Mouse (Mus musculus): ENCODE results near the gene Elk4.

Elk4 gene

DNA sequence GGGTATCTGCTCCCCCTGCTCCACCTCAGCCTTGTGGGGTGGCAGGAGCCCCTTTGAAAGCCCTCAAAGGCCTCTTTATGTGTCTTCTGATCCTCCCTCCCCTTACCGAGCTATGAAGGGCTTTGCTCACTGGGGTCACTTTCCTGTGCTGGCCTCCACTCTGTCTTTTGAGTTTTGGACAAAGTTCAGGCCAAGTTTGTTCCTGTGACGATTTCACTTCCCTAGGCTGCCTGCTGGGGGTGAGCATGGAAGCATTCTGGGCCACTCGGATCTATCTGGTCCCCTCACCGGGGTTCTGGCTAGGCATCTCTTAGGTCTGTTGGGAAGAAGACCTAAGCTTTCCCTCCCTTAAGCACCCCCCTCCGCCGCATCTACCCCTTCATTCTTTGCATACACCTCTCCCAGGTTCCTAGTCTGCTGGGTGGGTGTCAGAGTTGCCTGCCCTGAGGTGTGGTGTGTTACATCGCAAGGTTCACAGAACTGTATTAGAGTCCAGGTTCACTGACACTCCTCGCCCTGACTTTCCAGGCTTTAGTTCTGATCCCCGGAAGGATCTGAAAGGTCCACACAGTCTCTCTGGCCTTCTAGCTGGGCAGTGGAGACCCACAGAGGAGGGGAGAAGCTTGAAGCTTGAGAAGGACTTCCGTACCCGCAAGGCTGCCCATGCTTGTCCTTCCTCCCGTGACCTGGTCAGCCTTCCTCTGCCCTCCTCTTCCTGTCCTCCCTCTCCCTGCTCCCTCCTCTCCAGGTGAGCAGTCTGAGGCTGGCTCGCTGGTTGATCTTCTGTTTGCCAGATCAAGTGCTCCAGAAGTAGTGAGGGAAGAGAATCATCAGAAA is 34.7 kb upstream of the Elk4 start:
- TF ChIP-seq GATA4 (IDR thresholded peaks at IDR 0.05; ENCODE audit: insufficient replicate concordance, low read length), result no peak

DNA sequence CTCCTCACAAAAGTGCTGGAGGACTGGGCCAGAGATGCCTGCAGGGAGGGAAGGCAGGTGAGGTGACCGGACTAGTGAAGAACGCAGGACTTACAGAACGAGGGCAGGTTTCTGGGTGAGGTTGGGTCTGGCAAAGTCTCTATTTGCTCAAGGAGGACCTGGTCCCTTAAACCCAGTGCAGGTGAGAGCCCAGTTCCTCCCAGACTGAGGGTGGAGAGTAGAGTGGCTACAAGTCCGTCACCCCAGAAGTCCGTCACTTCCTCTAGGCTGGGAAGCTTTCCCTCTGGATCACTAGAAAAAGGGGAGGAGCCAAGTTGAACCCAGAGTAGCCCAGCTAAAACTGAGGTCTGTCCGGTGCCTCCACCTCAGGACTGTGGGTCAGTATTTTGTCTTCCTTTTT is 33.4 kb upstream of the Elk4 start:
- TF ChIP-seq GATA4 (IDR thresholded peaks at IDR 0.05; ENCODE audit: insufficient replicate concordance, low read length), result no peak

DNA sequence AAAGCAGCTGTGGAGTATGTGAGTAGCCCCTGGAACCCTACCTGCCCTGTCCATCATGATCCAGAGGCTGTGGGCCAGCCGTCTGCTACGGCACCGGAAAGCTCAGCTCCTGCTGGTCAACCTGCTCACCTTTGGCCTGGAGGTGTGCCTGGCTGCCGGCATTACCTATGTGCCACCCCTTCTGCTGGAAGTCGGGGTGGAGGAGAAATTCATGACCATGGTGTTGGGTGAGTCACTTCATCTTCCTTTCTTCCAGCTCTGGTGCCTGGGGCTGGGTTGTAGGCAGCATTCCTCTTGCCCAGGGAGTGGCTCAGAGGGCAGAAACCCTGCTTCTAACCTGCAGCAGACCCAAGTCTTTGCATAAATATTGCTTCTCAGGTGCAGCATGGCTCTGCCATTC is 30.5 kb upstream of the Elk4 start:
- no peak for TF ChIP-seq GATA4 (IDR thresholded peaks at IDR 0.05; ENCODE audit: insufficient replicate concordance, low read length)

DNA sequence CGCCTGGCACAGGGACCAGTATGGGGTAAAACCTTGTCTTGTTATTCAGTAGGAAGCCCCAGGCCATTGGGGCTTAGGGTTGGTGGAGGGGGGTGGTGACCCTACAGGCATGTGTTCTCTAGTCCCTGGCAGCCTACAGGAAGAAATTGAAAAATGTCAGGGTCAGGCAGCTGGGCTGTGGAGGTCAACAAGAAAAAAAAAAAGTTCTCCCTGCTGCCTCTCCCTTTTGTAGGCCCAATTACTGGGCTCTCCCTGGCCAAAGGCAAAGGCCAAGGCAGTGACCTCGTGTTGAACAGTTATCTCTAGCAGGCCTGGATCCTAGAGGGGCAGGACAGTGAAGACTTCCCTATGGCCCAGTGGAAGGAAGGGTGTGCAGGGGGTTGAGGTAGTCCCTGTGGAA is 26.9 kb upstream of the Elk4 start:
- TF ChIP-seq GATA4 (IDR thresholded peaks at IDR 0.05; ENCODE audit: insufficient replicate concordance, low read length), result peak; percentile 64; the same call in 1 of the 2 replicates

DNA sequence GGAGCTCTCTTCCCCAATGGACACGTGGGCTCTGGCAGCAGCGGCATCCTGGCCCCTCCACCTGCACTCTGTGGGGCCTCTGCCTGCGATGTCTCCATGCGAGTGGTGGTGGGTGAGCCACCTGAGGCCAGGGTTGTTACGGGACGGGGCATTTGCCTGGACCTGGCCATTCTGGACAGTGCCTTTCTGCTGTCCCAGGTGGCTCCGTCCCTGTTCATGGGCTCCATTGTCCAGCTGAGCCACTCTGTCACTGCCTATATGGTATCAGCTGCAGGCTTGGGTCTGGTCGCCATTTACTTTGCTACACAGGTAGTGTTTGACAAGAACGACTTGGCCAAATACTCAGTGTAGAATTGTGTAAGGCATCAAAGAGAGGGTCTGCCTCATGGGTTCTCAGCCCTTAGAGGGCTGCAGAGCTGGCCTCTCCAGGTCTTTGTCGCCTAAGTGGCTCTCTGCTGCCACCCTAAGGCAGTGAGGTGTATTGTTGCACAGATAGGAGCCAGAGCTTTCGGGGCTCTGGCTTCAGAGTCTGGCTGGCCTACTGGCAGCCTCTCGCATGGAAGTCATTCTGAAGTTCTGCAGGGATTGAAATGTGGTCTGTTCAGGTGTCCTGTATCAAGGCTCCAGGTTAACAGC is 25.9 kb upstream of the Elk4 start:
- TF ChIP-seq GATA4 (IDR thresholded peaks at IDR 0.05; ENCODE audit: insufficient replicate concordance, low read length), result no peak

DNA sequence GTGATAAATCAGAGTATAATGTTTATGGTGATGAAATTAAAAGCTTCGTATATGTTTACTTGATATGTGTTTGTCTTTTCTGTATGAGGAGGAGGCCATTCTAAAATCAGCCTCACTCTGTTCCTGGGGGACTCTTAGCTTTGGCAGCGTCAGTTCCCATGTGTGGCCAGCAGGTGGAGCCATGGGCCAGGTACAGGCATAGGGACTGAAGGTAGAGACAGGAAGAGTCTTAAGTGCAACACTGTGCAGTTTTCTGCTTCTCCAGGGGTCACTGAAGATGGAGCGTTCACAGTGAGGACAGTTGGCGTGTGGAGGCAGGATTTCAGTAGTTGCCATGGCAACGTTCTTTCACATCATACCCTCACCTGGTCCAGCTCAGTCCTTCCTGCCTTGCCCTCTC is 24.5 kb upstream of the Elk4 start:
- TF ChIP-seq GATA4 (IDR thresholded peaks at IDR 0.05; ENCODE audit: insufficient replicate concordance, low read length), result no peak

DNA sequence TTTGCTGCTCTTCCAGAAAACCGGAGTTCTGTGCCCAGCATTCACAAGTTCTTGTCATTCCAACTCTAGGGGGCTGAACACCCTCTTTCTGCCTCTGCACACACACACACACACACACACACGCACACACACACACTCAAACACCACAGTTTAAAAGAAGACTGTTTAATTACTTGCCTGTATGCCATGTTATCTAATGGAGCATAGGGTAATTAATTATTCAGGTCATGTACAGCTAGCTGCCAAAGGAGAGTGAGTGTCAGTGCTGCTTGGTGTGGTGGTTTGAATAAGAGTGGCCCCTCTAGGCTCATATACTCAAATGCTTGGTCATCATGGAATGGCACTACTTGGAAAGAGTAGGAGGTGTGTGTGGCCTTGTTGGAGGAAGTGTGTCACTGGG is 23.6 kb upstream of the Elk4 start:
- TF ChIP-seq GATA4 (IDR thresholded peaks at IDR 0.05; ENCODE audit: insufficient replicate concordance, low read length), result no peak

DNA sequence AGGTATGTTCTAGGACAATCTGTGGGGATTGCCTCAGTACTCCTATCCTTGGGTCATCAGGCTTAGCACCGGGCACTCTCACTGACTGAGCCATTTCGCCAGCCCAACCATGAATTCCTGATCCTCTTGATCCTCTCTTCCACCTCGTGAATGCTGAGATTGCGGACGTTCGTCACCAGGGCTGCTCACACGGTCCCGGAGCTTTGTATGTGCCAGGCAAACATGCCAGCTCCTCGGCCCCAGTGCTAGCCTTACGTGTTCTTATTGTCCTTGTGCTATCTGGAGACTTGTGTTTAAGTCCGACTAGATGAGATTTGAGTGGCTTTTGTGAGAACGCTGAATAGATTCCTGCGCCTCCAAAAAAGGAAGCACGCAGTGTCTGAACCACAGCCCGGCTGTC is 20.0 kb upstream of the Elk4 start:
- no peak for TF ChIP-seq GATA4 (IDR thresholded peaks at IDR 0.05; ENCODE audit: insufficient replicate concordance, low read length)

DNA sequence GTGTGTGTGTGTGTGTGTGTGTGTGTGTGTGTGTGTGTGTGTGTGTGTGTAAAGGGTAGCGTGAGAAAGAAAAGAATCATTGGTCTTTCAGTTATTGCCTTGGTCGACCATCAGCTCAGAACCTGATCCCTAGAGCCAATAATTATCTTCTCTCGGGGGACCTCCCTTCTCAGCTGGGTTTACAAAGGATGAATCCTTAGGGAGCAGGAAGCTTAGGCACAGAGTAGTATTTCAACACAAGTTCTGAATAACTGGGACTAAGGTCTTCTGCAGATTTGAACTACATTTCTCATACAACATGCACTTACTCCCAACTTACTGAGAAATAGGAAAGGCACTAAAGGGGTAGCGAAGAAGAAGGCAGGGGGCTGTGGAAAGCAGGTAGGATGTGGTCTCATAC is 17.9 kb upstream of the Elk4 start:
- TF ChIP-seq GATA4 (IDR thresholded peaks at IDR 0.05; ENCODE audit: insufficient replicate concordance, low read length), result no peak

DNA sequence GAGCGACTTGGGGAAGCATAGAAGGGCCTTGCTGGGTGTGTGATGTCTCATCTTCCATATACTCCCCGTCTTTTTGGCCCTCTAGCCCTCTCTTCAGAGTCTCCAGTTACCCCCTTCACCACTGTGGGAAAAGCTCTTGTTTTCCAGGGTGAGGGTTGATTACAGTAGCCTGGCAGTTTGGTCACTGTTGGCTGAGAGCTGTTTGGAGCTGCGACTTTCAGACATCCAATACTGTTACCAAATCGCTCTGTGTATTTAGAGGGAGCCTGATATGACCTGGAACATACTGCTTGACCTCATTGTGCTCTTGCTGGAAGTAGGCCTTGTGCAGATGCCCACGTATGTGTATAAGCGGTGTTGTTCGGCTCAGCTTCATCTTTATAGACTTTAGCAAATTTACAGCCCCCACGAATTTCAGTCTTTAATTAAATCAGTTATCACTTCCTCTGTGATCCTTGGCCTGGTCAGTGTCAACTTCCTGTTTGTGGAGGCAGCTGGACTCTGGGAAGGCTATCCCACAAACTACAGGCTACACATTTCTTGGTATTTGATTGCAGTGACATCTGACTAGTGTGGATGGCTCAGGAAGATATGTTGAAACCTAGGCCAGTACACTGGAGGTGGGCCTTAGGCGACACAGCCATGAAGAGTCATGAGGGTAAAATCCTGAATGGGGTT is 17.2 kb upstream of the Elk4 start:
- no peak; the same call in 1 of the 2 replicates for TF ChIP-seq GATA4 (IDR thresholded peaks at IDR 0.05; ENCODE audit: insufficient replicate concordance, low read length)

DNA sequence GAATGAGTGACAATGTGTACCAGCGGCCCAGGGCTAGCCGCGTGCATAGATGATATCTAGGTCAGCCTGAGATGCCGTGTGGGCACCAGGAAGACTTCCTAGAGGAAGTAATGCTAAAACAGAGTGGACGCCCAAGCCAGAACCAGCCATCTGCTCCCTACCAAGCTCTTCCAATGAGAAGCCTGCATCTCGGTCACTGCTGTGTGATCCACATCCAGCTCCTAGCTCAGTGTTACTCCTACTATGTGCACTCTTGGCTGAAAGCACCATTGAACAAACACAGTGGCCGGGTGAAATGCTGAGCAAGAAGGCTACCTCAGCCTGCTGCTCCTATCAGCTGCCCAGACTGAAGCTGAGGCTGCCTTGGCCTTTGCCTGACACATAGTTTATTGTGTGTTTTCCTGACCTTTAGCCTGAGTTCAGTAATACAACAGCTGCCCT is 14.8 kb upstream of the Elk4 start:
- peak; percentile 63; the same call in 1 of the 2 replicates for TF ChIP-seq GATA4 (IDR thresholded peaks at IDR 0.05; ENCODE audit: insufficient replicate concordance, low read length)

DNA sequence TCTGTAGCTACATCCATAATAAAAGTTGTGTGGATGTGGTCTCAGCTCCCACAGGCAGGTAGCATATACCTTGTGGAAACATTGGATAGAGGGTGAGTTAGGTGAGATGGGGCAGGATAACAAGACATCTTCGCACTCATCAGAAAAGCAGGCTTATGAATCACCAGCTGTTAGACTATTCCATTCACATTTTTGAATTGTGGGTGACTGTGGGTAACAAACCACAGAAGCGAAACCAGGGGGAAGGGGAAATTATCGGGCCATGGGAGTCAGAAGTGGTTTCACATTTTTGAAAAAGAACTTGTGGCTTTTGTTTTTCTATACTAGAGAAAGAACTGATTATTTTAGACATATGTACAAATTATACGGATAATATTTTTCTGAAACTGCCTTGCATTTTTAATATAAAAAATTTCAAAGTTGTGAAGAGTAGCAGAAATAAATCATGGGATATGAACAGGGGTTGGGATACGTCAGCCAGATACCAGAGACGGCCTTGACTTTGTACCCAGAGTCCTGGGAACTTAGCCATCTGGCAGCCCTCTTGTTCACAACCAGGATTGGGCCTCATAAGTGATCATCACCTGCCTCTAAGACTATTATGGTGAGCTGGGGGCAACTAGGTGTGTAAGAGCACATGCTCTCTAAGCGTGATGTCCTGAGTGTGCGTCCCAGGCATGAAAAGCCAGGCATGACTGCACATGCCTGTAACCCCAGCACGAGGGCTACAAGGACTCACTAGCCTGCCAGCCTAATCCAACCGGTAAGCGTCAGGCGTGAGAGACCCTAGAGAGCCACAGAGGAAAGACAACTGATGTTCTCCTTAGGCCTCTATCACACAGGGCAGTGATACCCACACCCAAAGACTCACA is 14.0 kb upstream of the Elk4 start:
- TF ChIP-seq GATA4 (IDR thresholded peaks at IDR 0.05; ENCODE audit: insufficient replicate concordance, low read length), result no peak

DNA sequence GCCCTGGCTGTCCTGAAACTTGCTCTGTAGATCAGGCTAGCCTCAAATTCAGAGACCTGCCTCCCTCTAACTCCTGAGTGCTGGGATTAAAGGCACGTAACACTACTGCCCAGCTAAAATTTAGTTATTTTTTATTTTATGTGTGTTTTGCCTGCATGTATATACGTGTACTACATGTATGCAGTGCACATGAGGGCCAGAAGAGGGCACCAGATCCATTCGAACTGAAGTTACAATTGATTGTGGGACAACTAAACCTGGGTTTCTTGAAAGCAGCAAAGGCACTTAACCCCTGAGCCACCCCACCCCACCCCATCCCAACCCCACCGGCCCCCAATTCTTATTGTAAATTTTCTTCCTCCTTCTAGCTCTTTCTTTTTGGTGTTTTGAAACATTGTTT is 12.3 kb upstream of the Elk4 start:
- no peak for TF ChIP-seq GATA4 (IDR thresholded peaks at IDR 0.05; ENCODE audit: insufficient replicate concordance, low read length)

DNA sequence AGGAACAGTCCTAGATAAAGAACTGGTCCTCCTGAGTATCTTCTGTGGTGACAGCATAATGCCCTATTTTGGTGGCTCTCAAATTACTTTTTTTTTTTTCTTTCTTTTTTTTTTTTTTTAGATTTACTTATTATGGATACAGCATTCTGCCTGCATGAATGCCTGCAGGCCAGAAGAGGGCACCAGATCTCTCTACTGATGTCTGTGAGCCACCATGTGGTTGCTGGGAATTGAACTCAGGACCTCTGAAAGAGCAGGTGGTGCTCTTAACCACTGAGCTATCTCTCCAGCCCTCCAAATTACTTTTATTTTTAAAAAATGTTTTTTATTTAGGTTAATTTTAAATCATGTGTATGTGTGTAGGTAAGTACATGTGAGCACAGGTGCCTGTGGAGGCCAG is 6.9 kb upstream of the Elk4 start:
- no peak for TF ChIP-seq GATA4 (IDR thresholded peaks at IDR 0.05; ENCODE audit: insufficient replicate concordance, low read length)

DNA sequence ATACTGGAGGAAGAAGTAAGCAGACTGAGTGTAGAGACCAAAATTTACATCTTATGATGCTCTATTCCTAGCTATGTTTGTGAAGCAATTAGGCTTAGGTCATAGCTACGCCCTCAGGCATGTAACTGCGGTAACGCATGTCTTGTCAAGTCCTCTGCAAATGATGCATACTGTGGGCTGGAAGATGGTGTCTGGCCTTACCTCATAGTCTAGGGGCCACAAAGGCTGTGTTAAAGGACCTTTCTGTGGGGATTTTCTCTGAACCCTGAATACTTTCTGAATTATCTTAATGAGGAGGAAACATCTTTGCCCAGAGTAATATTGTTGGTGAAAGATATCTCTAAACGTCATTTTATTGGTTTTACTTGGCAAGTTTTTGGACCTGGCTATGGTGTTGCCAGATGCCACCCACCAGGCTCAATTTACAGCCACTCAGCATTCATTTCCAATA is 5.5 kb upstream of the Elk4 start:
- no peak for TF ChIP-seq GATA4 (IDR thresholded peaks at IDR 0.05; ENCODE audit: insufficient replicate concordance, low read length)

All from liver, adult (tissue).